Mouse (Mus musculus) limb, embryonic 10.5 days (tissue): ENCODE results near the gene Slc25a36. TPM values are rescaled to one million over a fixed set of nuclear protein-coding genes. Genes with fewer than 3 reads are reported as not detected.

Source experiments
- DNase-seq: peaks from one replicate; pipeline ENCODE4 v3.0.0-alpha.2; 2017; ENCODE audit warnings: low spot score
- H3K27ac ChIP-seq: fragments of 300-500 bp; sonication (generic); 2 replicates; pipeline ENCODE4 v1.5.1; 2016; ENCODE audit warnings: mild to moderate bottlenecking
- H3K27me3 ChIP-seq: fragments of 300-500 bp; sonication (generic); 2 replicates; pipeline ENCODE4 v1.6.1; 2016; ENCODE audit warnings: low read depth, mild to moderate bottlenecking; ENCODE audit not compliant: poor library complexity, severe bottlenecking
- H3K36me3 ChIP-seq: fragments of 300-500 bp; sonication (generic); 2 replicates; pipeline ENCODE4 v1.6.1; 2016; ENCODE audit warnings: mild to moderate bottlenecking, moderate library complexity
- H3K4me1 ChIP-seq: fragments of 300-500 bp; sonication (generic); 2 replicates; pipeline ENCODE4 v1.6.1; 2016
- H3K4me3 ChIP-seq: fragments of 300-500 bp; sonication (generic); 2 replicates; pipeline ENCODE4 v1.5.1; 2016; ENCODE audit warnings: mild to moderate bottlenecking, moderate library complexity
- H3K9me3 ChIP-seq: fragments of 300-500 bp; sonication (generic); replicated peaks from 2 replicates; pipeline ENCODE4 v1.6.1; 2016; ENCODE audit warnings: mild to moderate bottlenecking
- WGBS: fragments of 180-500 bp; shearing (Covaris S2); methylation state at CpG from one replicate; pipeline ENCODE4 v1.1.7; 2016; 5-methylcytosine and 5-hydroxymethylcytosine counted together
- polyA plus RNA-seq: library from polyadenylated mRNA; unstranded; fragments of >200 nt; fragmentation: Nextera tagmentation; extraction: Ambion mirVana; gene quantifications from 2 replicates; pipeline ENCODE4 v1.2.1, GENCODE M21; 2016

Gene Slc25a36
- polyA plus RNA-seq, 1 experiment from 2014 or later = 69.0 TPM

GRCm38 (mm10) chr9:97061696-97062095, 49.3 kb downstream of the Slc25a36 start:
- no peak overlapping the region for H3K4me3 ChIP-seq
- H3K27ac ChIP-seq = no peak overlapping the region
- WGBS = 95% methylated on average over 9 of the region's 9 CpGs
- H3K4me1 ChIP-seq = peaks cover 18% of the 10 kb centered on the region
- no peaks in the 10 kb centered on the region for H3K36me3 ChIP-seq
- no peaks in the 10 kb centered on the region for H3K9me3 ChIP-seq
- DNase-seq = no peak
- no peaks in the 10 kb centered on the region for H3K27me3 ChIP-seq

DNA sequence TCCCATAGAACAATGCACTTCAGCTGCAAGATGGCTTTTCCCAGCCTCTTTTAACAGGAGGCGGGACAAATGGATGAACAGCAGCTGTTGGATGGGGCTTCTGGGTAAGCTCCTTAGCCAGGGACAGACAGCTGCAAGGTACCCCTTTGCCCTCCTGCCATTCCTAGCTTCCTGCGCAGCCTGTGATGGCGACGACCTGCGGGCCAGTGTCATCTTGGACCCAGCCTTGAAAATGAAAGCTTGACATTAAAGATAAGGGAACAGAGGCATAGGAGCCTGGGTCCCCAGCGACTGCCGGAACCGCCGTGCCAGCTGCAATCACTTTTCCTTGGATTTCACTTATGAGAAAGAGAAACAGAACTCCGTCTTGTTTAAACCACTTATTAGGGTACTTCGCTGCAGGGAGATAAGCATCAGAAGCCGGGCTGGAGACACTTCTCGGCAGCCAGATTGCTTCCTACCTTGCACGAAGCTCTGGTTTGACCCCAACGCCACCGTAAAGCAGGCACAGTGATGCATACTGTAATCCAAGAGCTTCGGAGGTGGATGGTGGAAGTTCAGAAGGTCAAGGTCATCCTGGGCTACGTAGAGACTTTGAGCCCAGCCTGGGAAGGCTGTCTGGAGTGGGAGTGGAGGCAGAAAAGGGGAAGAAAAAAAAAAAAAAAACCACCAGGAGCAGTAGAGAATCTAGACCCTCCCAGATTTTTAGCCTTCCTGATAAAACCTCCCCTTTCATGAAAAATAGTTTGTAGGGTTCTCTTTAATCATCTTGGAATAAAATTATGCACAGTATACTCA, 54.2 kb downstream of the Slc25a36 start:
- H3K27me3 ChIP-seq = no peaks in the 10 kb centered on the region
- H3K27ac ChIP-seq = no peak overlapping the region
- no peak for DNase-seq
- H3K4me3 ChIP-seq = no peak overlapping the region
- H3K36me3 ChIP-seq = no peaks in the 10 kb centered on the region
- no peaks in the 10 kb centered on the region for H3K9me3 ChIP-seq
- 49% methylated on average over 18 of the region's 18 CpGs for WGBS
- H3K4me1 ChIP-seq = peaks cover 23% of the 10 kb centered on the region

DNA sequence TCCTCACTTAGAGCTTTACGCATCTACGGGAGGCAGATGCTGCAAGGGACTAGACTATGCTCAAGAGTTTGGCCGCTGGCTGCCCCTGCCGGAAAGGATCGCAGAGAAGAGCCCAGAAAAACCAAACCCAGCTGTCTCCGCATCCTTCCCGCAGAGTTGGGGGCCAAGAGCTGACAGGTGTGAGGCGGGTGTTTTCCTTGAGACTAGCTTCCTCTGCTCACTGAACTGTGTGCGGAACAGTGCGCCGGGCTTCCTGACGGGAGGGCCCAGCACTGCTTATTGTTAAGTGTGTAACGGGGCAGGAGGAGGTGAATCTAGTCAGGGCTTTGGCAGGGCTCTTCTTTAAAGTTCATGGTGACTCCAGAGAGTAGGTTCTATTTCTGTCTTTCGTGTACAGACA, 55.1 kb downstream of the Slc25a36 start:
- peaks cover 27% of the 10 kb centered on the region for H3K4me1 ChIP-seq
- H3K9me3 ChIP-seq = no peaks in the 10 kb centered on the region
- 88% methylated on average over 14 of the region's 14 CpGs for WGBS
- H3K36me3 ChIP-seq = no peaks in the 10 kb centered on the region
- no peak for DNase-seq
- H3K27me3 ChIP-seq = no peaks in the 10 kb centered on the region
- H3K4me3 ChIP-seq = no peak overlapping the region
- H3K27ac ChIP-seq = no peak overlapping the region

DNA sequence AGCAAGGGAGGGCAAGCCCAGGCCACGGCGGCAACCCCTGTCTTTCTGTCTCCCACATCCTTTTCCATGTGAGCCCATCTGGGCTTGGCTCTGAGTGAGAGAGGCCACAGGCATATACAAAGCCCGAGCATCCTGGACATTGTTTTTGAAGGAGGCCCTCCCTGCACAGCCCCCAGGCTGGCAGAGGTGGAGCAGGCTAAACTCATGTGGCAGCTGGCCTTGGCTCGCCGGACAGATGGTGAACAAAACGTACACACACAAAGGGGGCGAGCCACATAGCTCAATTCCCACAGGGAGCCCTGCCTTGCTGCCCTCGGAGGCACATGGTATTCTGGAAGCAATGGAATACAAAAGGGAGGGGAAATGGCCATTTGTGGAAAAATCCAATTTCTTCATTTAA, 59.8 kb downstream of the Slc25a36 start:
- Histone ChIP-seq H3K27me3 (no peaks in the 10 kb centered on the region), H3K4me1 (peaks cover 12% of the 10 kb centered on the region; the same call in 1 of the 2 replicates), H3K36me3 (no peaks in the 10 kb centered on the region), H3K9me3 (no peaks in the 10 kb centered on the region), H3K4me3 (no peak overlapping the region), H3K27ac (peak overlapping the region; percentile 39; the same call in 1 of the 2 replicates)
- DNase-seq = peak; percentile 37
- WGBS = 71% methylated on average over 8 of the region's 8 CpGs

GRCm38 (mm10) chr9:97046240-97046639, 64.7 kb downstream of the Slc25a36 start:
- Histone ChIP-seq H3K9me3 (no peaks in the 10 kb centered on the region), H3K36me3 (no peaks in the 10 kb centered on the region)
- 90% methylated on average over 4 of the region's 4 CpGs for WGBS

GRCm38 (mm10) chr9:97041633-97042032, 69.3 kb downstream of the Slc25a36 start:
- no peaks in the 10 kb centered on the region for H3K4me1 ChIP-seq
- no peak for DNase-seq
- no peaks in the 10 kb centered on the region for H3K9me3 ChIP-seq
- no peaks in the 10 kb centered on the region for H3K27me3 ChIP-seq
- no peak overlapping the region for H3K27ac ChIP-seq
- H3K36me3 ChIP-seq = no peaks in the 10 kb centered on the region
- 86% methylated on average over 8 of the region's 8 CpGs for WGBS
- no peak overlapping the region for H3K4me3 ChIP-seq

More at GRCm38 (mm10) chr9:97046240-97046639, 64.7 kb downstream of the Slc25a36 start:
- Histone ChIP-seq H3K4me1 (peaks cover 6% of the 10 kb centered on the region; the same call in 1 of the 2 replicates), H3K4me3 (no peak overlapping the region), H3K27ac (no peak overlapping the region), H3K27me3 (no peaks in the 10 kb centered on the region)
- DNase-seq = no peak

- H3K27ac ChIP-seq = no peak overlapping the region
- no peak for DNase-seq
- no peaks in the 10 kb centered on the region for H3K36me3 ChIP-seq
- H3K9me3 ChIP-seq = no peaks in the 10 kb centered on the region
- H3K27me3 ChIP-seq = no peaks in the 10 kb centered on the region
- WGBS = 94% methylated on average over 3 of the region's 3 CpGs
- no peaks in the 10 kb centered on the region for H3K4me1 ChIP-seq
- no peak overlapping the region for H3K4me3 ChIP-seq
These were observed 72.9 kb downstream of the Slc25a36 start for GRCm38 (mm10) chr9:97038010-97038409.

DNA sequence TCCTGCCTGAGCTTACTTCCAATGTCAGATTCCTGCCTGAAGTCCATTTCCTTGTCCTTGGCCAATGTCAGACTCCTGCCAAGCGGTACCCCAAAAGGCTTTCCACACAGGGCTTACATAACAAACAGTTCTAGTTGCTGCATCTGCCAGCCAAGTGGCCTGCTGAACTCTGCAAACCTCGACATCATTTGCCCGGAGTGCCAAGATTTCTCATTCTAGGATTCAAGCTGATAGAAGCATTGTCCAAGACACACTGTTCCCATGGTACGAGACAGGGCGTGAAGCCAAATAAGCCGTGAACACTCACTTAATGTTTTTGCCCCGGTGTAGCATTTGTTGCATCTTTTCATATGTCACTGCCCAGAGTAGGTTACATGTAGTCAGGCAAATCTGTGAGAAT, 74.3 kb downstream of the Slc25a36 start:
- 96% methylated on average over 7 of the region's 7 CpGs for WGBS
- no peaks in the 10 kb centered on the region for H3K36me3 ChIP-seq

GRCm38 (mm10) chr9:97027361-97027760, 83.6 kb downstream of the Slc25a36 start:
- 77% methylated on average over 12 of the region's 12 CpGs for WGBS

More for the DNA sequence above, 74.3 kb downstream of the Slc25a36 start:
- Histone ChIP-seq H3K4me1 (no peaks in the 10 kb centered on the region), H3K27me3 (no peaks in the 10 kb centered on the region), H3K9me3 (no peaks in the 10 kb centered on the region), H3K27ac (no peak overlapping the region), H3K4me3 (no peak overlapping the region)
- DNase-seq = no peak

GRCm38 (mm10) chr9:97026006-97026405, 85.0 kb downstream of the Slc25a36 start:
- Histone ChIP-seq H3K4me1 (no peaks in the 10 kb centered on the region), H3K27ac (no peak overlapping the region), H3K9me3 (no peaks in the 10 kb centered on the region), H3K4me3 (no peak overlapping the region), H3K27me3 (no peaks in the 10 kb centered on the region), H3K36me3 (no peaks in the 10 kb centered on the region)
- WGBS = 91% methylated on average over 4 of the region's 4 CpGs
- no peak for DNase-seq

More at GRCm38 (mm10) chr9:97027361-97027760, 83.6 kb downstream of the Slc25a36 start:
- Histone ChIP-seq H3K27ac (no peak overlapping the region), H3K9me3 (no peaks in the 10 kb centered on the region), H3K36me3 (no peaks in the 10 kb centered on the region), H3K4me1 (no peaks in the 10 kb centered on the region), H3K27me3 (no peaks in the 10 kb centered on the region), H3K4me3 (no peak overlapping the region)
- no peak for DNase-seq

Other genes starting within 250 kb of the Slc25a36 start
- gene Pxylp1, start 218.5 kb downstream of the Slc25a36 start, polyA plus RNA-seq = 11.4 and 15.3 TPM in 2 replicates
- 70.3 and 80.6 TPM in 2 replicates for gene Spsb4, start 92.3 kb downstream of the Slc25a36 start, polyA plus RNA-seq